Mouse (Mus musculus): ENCODE measurements around the gene Umps.

GRCm38 (mm10) chr16:33995496-33995895 is 28.7 kb upstream of the Umps start:
- TF ChIP-seq CTCF (IDR thresholded peaks at IDR 0.05; ENCODE audit: low read depth), result no peak
- TF ChIP-seq EP300 (IDR thresholded peaks at IDR 0.05; ENCODE audit: low read depth), result no peak
